Mouse (Mus musculus) liver, embryonic 14.5 days (tissue): ENCODE data around the gene Scnn1b. TPM values are rescaled to one million over a fixed set of nuclear protein-coding genes. Genes with fewer than 3 reads are reported as not detected.

Experiments used
- ATAC-seq: fragments of 200-750 bp; cut with Nextera tagmentation; 2 replicates; pipeline ENCODE4 v1.8.0; 2017; ENCODE audit warnings: moderate number of reproducible peaks, mild to moderate bottlenecking, moderate library complexity; ENCODE audit not compliant: insufficient read depth
- DNase-seq, 3 experiments: peaks; one replicate each; pipeline ENCODE4 v3.0.0-alpha.2; 2012 to 2013; ENCODE audit warnings: low read depth in 3 of 3, low spot score in 3 of 3
- H3K27ac ChIP-seq: fragments of 300-500 bp; sonication (generic); 2 replicates; pipeline ENCODE4 v1.5.1; 2014; ENCODE audit warnings: moderate library complexity, mild to moderate bottlenecking, control low read depth, inconsistent platforms
- H3K27me3 ChIP-seq: fragments of 300-500 bp; sonication (generic); 2 replicates; pipeline ENCODE4 v1.6.1; 2014; ENCODE audit warnings: mild to moderate bottlenecking, low read length, moderate library complexity; ENCODE audit not compliant: control insufficient read depth, insufficient read depth
- H3K36me3 ChIP-seq: fragments of 300-500 bp; sonication (generic); replicated peaks from 2 replicates; pipeline ENCODE4 v1.6.1; 2014; ENCODE audit warnings: low read depth; ENCODE audit not compliant: control insufficient read depth, insufficient read depth
- H3K4me1 ChIP-seq, 2 experiments: fragments of 200-500 bp in 1 of 2; fragments of 300-500 bp in 1 of 2; sonication (generic) in 1 of 2; replicated peaks; 2 replicates each; pipeline ENCODE4 v1.6.1; 2012 to 2014; ENCODE audit warnings: antibody characterized with exemption in 1 of 2, inconsistent platforms in 1 of 2, low read length in 1 of 2; ENCODE audit not compliant: control insufficient read depth in 2 of 2, insufficient read depth in 2 of 2
- H3K4me2 ChIP-seq: fragments of 300-500 bp; sonication (generic); 2 replicates; pipeline ENCODE4 v1.6.1; 2014; ENCODE audit warnings: low read depth, mild to moderate bottlenecking, control low read depth, moderate library complexity
- H3K4me3 ChIP-seq, 2 experiments: fragments of 200-500 bp in 1 of 2; fragments of 300-500 bp in 1 of 2; sonication (generic) in 1 of 2; 2 replicates each; pipeline ENCODE4 v1.5.1; 2012 to 2014; ENCODE audit warnings: low read depth in 2 of 2, low read length in 2 of 2, mild to moderate bottlenecking in 2 of 2, control low read depth in 1 of 2, inconsistent platforms in 1 of 2, moderate library complexity in 1 of 2; ENCODE audit not compliant: insufficient read depth in 1 of 2
- H3K9ac ChIP-seq: fragments of 300-500 bp; sonication (generic); replicated peaks from 2 replicates; pipeline ENCODE4 v1.6.1; 2014; ENCODE audit warnings: mild to moderate bottlenecking, control low read depth, moderate library complexity
- H3K9me3 ChIP-seq: fragments of 300-500 bp; sonication (generic); 2 replicates; pipeline ENCODE4 v1.6.1; 2016; ENCODE audit warnings: low read length, mixed read lengths; ENCODE audit not compliant: control insufficient read depth
- CTCF ChIP-seq: IDR thresholded peaks from 2 replicates; pipeline ENCODE4 v1.5.1; 2016; ENCODE audit warnings: antibody characterized with exemption, low read depth, control low read depth
- EP300 ChIP-seq: IDR thresholded peaks from 2 replicates; pipeline ENCODE4 v1.6.1; 2016; ENCODE audit warnings: antibody characterized with exemption, low read depth
- WGBS: fragments of 180-500 bp; shearing (Covaris S2); extraction: QIAGEN DNeasy Blood & Tissue Kit; methylation state at CpG from one replicate; pipeline ENCODE4 v1.1.7; 2014; ENCODE audit not compliant: insufficient replicate concordance; 5-methylcytosine and 5-hydroxymethylcytosine counted together
- polyA plus RNA-seq, 2 experiments: library from polyadenylated mRNA; depleted of rRNA in 1 of 2; stranded (reverse) in 1 of 2; unstranded in 1 of 2; fragments of >200 nt; fragmentation: Nextera tagmentation in 1 of 2; extraction: Ambion mirVana in 1 of 2; gene quantifications; 2 replicates each; pipeline versions ENCODE4 v1.2.1 to v1.2.3; 2012 to 2014

Gene Scnn1b
- polyA plus RNA-seq, 2 experiments: 0.01 TPM; not detected in 1

GRCm38 (mm10) chr7:121890636-121891360, 26.0 kb downstream of the Scnn1b start:
- WGBS: 77% methylated on average over 13 of the region's 13 CpGs
- TF ChIP-seq EP300 (no peak), CTCF (no peak)

GRCm38 (mm10) chr7:121896689-121897088, 31.9 kb downstream of the Scnn1b start:
- TF ChIP-seq CTCF (no peak), EP300 (no peak)
- Histone ChIP-seq H3K4me2 (no peak overlapping the region), H3K9ac (no peak overlapping the region), H3K9me3 (no peaks in the 10 kb centered on the region), H3K27me3 (no peaks in the 10 kb centered on the region), H3K36me3 (no peaks in the 10 kb centered on the region), H3K4me1 (no peaks in the 10 kb centered on the region), H3K4me3 (no peak overlapping the region), H3K27ac (no peak overlapping the region)
- ATAC-seq: no peak
- DNase-seq: no peak
- WGBS: 41% methylated on average over 6 of the region's 6 CpGs

More at GRCm38 (mm10) chr7:121890636-121891360, 26.0 kb downstream of the Scnn1b start:
- Histone ChIP-seq H3K27me3 (no peaks in the 10 kb centered on the region), H3K36me3 (no peaks in the 10 kb centered on the region), H3K9me3 (no peaks in the 10 kb centered on the region), H3K4me2 (no peak overlapping the region), H3K4me3 (no peak overlapping the region), H3K9ac (no peak overlapping the region), H3K27ac (no peak overlapping the region), H3K4me1 (no peaks in the 10 kb centered on the region)
- ATAC-seq: no peak
- DNase-seq: no peak

- no peak overlapping the region for H3K9ac ChIP-seq
- TF ChIP-seq CTCF: peak; percentile 79
- TF ChIP-seq EP300: no peak
- H3K4me3 ChIP-seq: no peak overlapping the region
- no peak overlapping the region for H3K4me2 ChIP-seq
- H3K9me3 ChIP-seq: no peaks in the 10 kb centered on the region
- no peaks in the 10 kb centered on the region for H3K27me3 ChIP-seq
- no peaks in the 10 kb centered on the region for H3K4me1 ChIP-seq
- no peaks in the 10 kb centered on the region for H3K36me3 ChIP-seq
- WGBS: 7% methylated on average over 14 of the region's 14 CpGs
- no peak overlapping the region for H3K27ac ChIP-seq
- DNase-seq (no peak), ATAC-seq (no peak)
Observed at GRCm38 (mm10) chr7:121899311-121899710, 34.5 kb downstream of the Scnn1b start.

GRCm38 (mm10) chr7:121899940-121900339, 35.1 kb downstream of the Scnn1b start:
- 16% methylated on average over 7 of the region's 7 CpGs for WGBS
- no peak overlapping the region for H3K4me2 ChIP-seq

GRCm38 (mm10) chr7:121902757-121903411, 38.0 kb downstream of the Scnn1b start:
- Histone ChIP-seq H3K4me3 (no peak overlapping the region), H3K9me3 (no peaks in the 10 kb centered on the region), H3K4me2 (no peak overlapping the region), H3K27ac (no peak overlapping the region), H3K27me3 (no peaks in the 10 kb centered on the region), H3K36me3 (no peaks in the 10 kb centered on the region), H3K4me1 (no peaks in the 10 kb centered on the region), H3K9ac (no peak overlapping the region)
- DNase-seq (no peak), ATAC-seq (no peak)
- WGBS: 53% methylated on average over 8 of the region's 8 CpGs
- TF ChIP-seq EP300 (no peak), CTCF (no peak)

More at GRCm38 (mm10) chr7:121899940-121900339, 35.1 kb downstream of the Scnn1b start:
- Histone ChIP-seq H3K27ac (no peak overlapping the region), H3K36me3 (no peaks in the 10 kb centered on the region), H3K4me1 (no peaks in the 10 kb centered on the region), H3K9me3 (no peaks in the 10 kb centered on the region), H3K4me3 (no peak overlapping the region), H3K27me3 (no peaks in the 10 kb centered on the region), H3K9ac (no peak overlapping the region)
- ATAC-seq: no peak
- no peak for DNase-seq
- TF ChIP-seq EP300: no peak
- TF ChIP-seq CTCF: no peak
